Mouse (Mus musculus) gastrocnemius, postnatal 10 days (tissue): ENCODE results near the gene Olfr744. TPM values are rescaled to one million over a fixed set of nuclear protein-coding genes. Genes with fewer than 3 reads are reported as not detected.
"Not testable (repeated sequence)": the region's sequence is repeated elsewhere in the genome, so short reads cannot be mapped to it uniquely, and the experiment has no call there.

Source experiments
- DNase-seq: peaks from one replicate; pipeline ENCODE4 v3.0.0; 2021; ENCODE audit warnings: mixed read lengths
- long read RNA-seq, 2 experiments: library from polyadenylated mRNA; stranded (forward); transcript quantifications; one replicate each; pipeline ENCODE4 v2.0.0; 2021
- total RNA-seq, 2 experiments: library from RNA; stranded (reverse); gene quantifications; 2 replicates each; pipeline ENCODE4 v1.2.3; 2021

Gene Olfr744
- total RNA-seq, result not detected
- long read RNA-seq, experiment 1, result 0 reads
- long read RNA-seq, experiment 2, result 0 reads

DNA sequence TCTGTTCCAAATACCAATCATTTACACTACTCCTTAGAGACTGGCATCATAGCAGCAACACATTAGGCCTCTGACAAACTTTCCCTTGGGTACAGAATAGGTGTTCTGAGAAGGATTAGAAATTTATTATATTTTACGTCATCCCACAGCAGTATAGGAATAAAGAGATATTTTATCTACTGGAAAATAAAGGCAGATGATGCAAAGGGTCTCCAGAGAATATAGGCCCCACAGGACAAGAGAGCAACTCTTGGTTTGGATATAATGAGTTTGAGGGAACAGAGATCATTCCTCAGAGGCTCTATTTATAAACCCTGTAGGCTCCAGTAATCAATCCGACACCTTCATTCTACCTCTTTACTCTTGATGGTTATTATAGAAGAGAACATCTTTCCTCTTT is at the start of gene Olfr744:
Olfr744 (plus strand) TSS at position 301 of the 400 bp plus-strand sequence.
- DNase-seq, result no peak

DNA sequence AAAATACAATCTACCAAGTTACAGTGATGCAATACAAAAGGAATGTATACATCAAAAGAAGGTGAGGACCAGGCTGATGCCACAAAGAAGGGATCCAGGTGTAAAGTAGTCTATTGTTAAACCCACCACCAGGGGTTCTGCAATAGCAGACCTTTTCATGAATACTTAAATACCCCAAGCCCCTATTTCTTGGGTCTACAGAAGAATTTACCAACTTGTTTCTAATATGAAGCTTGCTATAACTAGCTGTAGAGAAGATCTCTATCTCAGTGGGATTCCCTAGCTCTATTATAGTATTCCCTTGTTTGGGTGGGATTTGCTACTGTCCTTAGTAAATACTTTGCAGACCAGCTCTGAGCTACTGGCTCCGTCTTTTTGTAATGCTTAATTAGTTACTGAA is 41.6 kb upstream of the Olfr744 start:
- DNase-seq, result not testable (repeated sequence)

DNA sequence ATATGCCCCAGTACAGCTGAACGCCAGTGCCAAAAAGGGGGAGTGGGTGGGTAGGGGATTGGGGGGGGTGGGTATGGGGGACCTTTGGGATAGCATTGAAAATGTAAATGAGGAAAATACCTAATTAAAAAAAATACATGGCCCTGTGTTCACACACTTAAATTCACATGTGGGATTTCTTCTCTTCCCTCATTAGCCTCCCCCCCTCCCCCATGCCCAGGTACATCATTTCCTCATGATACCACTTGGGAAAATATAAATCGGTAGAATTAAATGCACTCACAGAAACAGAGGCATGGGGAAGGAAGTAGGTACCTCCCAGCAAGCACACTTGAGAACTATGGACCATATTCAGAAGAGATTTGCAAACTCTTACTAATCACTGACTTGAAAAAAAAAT is 24.4 kb downstream of the Olfr744 start, which contains the start of gene Olfr745:
Olfr745 (plus strand) TSS at position 301 of the 400 bp plus-strand sequence.
- no peak for DNase-seq

DNA sequence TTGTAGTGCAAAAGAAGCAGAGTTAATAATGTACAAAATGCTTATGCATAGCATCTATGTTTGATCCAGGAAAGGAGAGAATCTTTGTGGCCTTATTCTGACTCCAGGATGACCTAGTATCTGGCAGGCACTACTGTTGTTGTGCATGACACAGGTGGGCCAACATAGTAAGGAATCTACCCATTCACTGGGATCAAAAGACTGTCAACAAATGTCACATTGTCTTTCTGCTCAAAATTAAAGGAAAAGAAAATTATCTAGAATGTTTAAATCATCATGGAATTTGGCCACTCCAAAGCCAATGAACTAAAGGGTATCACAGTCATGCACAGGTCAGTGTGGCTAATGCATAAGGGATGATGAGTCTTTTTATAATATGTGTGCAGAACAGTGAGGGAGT is 32.1 kb downstream of the Olfr744 start, which contains the start of gene Olfr746:
Olfr746 (plus strand) TSS at position 301 of the 400 bp plus-strand sequence.
- no peak for DNase-seq

Other genes with a start within 250 kb of the Olfr744 start
- gene Olfr736, start 233.7 kb upstream of the Olfr744 start, total RNA-seq, result not detected
- not detected for gene Olfr738, start 207.3 kb upstream of the Olfr744 start, total RNA-seq
- gene Olfr739, start 196.3 kb upstream of the Olfr744 start, total RNA-seq, result not detected
- not detected for gene Olfr740, start 169.3 kb upstream of the Olfr744 start, total RNA-seq
- not detected for gene Olfr741, start 142.1 kb upstream of the Olfr744 start, total RNA-seq
- gene Olfr742, start 111.3 kb upstream of the Olfr744 start, total RNA-seq, result not detected
- not detected for gene Olfr743, start 93.0 kb upstream of the Olfr744 start, total RNA-seq
- gene Olfr745, start 24.5 kb downstream of the Olfr744 start, total RNA-seq, result not detected
- gene Olfr746, start 32.2 kb downstream of the Olfr744 start, total RNA-seq, result not detected
- not detected for gene Olfr747, start 78.3 kb downstream of the Olfr744 start, total RNA-seq
- not detected for gene Olfr748, start 92.5 kb downstream of the Olfr744 start, total RNA-seq
- gene Olfr749, start 130.2 kb downstream of the Olfr744 start, total RNA-seq, result not detected
- 10 to 100 TPM; 16.3 to 20.2 TPM for gene Ttc5, start 170.6 kb downstream of the Olfr744 start, total RNA-seq
- not detected for gene Ccnb1ip1, start 192.9 kb downstream of the Olfr744 start, total RNA-seq
- 10 to 100 TPM; 14.0 to 20.2 TPM for gene Parp2, start 193.0 kb downstream of the Olfr744 start, total RNA-seq